Mouse (Mus musculus) regulatory T cell (primary cell): Measurements from ENCODE around the gene Ptgis.

Experiments
- in situ Hi-C: fragments of 300-600 bp; cut with MboI, MseI; formaldehyde crosslinking; loops from one replicate; pipeline ENCODE4 v1.15.1; 2025; ENCODE audit warnings: high pct_unique_total_duplicates

Ptgis gene

DNA sequence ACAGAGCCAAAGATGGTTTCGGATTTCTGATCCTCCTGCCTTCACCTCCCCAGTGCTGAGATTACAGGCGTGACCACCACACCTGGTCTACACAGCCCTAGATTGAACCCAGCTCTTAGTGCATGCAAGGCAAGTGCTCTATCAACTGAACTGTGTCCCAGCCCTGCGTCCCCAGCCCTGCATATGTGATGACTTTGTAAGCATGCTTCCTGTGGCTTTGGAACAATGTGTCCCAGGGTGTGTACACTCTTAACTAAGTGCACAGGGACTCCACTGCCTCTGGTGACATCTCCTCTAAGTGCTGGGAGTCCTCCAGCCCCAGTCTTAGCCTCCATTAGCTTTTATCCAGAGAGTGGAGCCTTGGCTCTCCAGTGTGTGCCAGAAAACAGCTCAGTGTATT, 47.0 kb downstream of the Ptgis start:
- in situ Hi-C loops, result no loop called here

DNA sequence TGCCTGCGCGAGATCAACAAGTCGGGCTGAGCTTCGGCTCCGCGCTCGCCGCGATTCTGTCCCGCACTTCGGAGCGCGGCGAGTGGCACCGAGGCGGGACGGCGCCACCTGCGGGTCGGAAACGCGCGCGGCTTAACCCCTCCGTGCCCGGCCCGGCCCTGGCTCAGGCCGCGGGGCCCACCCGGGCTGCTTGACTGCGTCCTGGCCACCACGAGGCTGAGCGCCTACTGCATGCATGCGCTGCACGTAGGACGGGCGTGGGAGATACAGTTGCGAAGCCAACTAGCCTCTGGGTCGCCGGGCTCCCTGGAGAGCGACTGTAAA, 50.4 kb downstream of the Ptgis start, which contains the start of gene Kcnb1:
Gene Kcnb1 (minus strand): TSS at position 80 of the 324 bp plus-strand sequence.
- in situ Hi-C loops, result no loop called here

DNA sequence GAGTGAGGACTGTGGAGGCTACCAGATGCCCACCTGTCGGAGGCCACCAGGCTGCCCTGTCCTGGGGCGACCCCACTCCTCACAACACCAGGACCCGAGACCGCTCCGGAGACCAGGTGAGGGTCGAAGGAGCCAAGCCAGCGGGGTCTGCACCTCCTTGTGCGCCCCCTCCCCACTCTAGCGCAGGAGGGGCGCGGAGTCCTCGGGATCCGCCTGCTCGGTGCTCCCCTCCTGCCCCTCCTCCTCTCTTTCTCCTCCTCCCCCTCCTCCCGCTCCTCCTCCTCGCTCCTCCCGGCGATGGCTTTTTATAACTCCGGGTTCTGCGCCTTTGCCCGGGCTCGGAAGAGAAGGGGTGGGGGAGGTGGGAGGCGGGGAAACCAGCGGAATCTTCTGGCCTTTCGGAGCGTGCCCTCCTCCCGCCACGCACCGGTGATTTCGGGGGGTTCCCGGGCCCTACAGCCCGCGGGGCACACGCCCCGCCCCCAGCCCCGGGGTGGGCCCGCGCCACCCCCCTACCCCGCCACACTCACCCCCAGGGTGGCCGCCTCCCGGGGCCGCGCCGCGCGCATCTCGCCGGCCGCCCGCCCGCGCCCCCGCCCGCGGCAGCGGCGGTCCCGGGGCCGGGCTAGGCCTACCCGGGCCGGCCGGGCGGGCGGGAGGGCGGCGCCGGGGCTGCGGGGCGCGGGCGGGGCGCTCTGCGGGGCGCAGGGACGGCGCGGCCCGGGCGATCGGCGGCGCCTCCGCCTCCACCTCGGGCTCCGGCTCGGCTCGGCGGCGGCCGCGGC, 50.9 kb downstream of the Ptgis start:
- in situ Hi-C loops, result no loop called here

DNA sequence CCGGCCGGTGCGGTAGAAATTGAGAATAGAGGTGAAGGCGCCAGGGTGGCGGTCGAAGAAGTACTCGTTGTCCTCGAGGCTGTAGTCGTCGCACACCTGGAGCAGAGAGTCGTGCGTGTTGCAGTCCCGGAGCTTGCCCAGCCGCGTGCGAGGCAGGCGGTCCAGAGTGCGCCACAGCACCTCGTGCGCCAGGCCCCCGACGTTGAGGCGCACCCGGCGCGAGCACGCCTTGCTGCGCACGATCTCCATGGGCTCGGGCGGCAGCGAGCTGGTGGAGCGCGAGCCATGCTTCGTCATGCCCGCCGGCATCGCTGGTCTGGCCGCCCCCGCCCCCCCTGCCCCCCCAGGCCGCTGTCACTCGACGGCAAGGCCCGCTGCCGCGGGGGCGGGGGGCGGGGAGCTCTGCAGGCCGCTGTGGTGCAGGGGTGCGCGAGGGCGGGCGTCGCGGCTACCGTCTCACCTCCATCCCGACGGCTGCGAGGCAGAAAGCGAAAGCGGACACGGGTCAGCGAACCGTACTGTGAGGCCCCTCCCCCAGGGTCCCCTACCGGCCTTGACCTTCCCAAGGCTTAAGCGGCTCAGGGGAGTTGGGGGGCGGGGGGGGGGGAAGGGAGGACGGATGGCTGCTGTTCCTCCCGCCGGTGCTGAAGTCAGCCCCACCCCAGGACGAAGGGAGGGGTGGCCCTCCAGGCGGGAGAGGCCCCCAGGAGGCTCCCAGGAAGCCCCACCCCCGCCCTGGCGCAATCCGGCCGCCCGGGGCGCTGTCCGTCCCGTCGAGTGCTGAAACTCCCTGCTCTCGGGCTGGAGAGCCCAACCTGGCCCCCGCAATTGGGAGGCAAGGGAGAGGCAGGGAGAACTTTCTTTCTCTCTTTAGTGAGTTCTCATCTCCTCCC, 51.8 kb downstream of the Ptgis start:
- in situ Hi-C loops, result no loop called here

DNA sequence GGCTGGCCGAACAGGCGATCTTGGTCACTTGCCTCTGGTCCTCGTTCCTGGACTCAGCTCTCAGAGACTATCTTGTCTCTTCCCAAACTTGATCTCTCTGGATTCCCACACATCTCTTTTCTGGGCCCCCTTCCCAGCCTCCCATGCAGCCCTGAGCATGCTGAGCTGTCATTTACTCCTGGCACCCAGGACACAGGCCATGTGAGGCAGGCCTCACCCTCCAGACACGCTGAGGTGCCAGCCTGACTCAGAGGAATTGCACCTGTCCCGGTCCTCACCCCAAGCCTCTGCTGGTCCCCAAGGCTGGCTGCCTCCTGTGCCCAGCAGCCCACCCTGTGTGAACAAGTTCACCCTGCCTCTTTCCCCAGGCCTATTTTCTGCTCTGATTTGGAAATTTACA, 53.3 kb downstream of the Ptgis start:
- in situ Hi-C loops, result no loop called here

DNA sequence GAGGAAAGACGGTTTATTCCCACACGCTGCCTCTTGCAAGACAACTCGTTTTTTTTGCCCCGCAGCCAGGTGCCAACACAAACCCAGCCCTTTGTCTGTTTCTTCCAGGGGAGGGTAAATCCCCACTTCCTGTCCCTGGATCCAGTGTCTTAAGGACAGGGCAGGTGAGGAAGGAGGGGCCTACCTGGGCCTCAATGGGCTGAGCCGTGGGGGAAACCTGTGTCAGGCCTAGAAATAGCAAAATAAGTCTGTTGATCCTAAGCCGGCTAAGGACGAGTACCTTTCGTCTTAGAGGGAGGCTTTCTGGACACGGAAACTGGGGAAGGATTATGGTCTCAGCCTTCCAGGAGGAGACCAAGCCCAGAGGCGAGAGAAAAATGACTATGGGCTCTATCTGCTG, 53.9 kb downstream of the Ptgis start:
- in situ Hi-C loops, result no loop called here

DNA sequence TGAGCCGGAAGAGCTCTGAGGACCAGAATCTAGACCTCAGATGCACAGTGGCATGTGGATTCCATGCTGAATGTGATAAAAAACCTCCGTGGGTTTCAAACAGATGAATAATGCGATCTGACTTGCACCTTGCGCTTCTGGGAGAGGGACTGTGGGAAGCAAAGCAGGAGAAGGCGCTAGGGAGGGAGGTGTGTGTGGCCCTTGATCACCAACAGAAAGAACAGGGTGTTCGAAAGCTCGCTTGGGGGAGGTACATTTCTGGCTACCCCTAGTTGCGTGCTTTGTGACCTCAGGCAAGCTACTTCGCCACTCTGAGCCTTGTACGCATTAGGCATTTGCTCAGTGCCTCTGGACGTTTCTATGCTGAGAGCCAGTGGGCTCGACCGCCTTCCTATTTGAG, 54.4 kb downstream of the Ptgis start:
- in situ Hi-C loops, result no loop called here

- in situ Hi-C loops, result no loop called here
Measured at GRCm38 (mm10) chr2:167185432-167185831, 55.0 kb downstream of the Ptgis start.

- in situ Hi-C loops, result no loop called here
Measured at GRCm38 (mm10) chr2:167181662-167182389, 58.6 kb downstream of the Ptgis start.

DNA sequence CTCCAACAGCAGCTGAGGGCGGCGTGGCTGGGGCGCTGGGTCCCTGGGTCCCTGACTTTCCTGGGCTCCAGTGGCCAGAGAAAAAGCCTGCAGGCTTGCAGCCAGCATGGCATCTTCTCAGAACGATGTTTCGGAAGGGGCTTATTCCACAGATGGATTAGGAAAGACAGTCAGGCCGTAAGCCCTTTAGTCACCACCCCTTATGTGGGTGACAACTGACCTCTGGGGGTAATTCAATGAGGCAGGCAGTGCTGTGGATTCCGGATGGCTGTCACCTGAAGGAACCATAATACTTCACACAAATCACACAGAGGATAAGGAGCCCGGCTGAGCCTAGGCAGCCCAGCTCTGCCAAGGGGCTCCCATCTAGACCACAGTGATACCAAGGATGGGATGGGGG, 59.3 kb downstream of the Ptgis start:
- in situ Hi-C loops, result no loop called here

- in situ Hi-C loops, result no loop called here
Measured at GRCm38 (mm10) chr2:167179301-167179700, 61.1 kb downstream of the Ptgis start.

DNA sequence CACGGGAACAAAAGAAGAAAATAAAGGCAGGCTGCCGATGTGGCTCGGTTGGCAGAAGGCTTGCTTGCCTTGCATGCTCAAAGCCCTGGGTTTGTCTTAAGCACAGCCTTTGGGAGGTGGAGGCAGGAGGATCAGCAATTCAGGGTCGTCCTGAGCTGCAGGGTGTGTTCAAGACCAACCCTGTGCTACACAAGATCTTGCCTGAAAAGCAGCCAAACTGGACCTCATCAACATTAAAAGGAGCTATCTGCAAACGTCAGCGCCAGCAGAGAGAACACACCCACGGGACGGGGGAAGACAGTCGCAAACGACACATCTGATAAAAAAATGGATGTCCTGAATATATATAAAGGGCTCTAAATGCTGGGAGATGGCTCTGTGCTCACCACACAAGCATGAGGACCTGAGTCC, 63.2 kb downstream of the Ptgis start:
- in situ Hi-C loops, result no loop called here

- in situ Hi-C loops, result no loop called here
Measured at GRCm38 (mm10) chr2:167175284-167175683, 65.1 kb downstream of the Ptgis start.

GRCm38 (mm10) chr2:167173051-167173875, 67.1 kb downstream of the Ptgis start:
- in situ Hi-C loops, result no loop called here

DNA sequence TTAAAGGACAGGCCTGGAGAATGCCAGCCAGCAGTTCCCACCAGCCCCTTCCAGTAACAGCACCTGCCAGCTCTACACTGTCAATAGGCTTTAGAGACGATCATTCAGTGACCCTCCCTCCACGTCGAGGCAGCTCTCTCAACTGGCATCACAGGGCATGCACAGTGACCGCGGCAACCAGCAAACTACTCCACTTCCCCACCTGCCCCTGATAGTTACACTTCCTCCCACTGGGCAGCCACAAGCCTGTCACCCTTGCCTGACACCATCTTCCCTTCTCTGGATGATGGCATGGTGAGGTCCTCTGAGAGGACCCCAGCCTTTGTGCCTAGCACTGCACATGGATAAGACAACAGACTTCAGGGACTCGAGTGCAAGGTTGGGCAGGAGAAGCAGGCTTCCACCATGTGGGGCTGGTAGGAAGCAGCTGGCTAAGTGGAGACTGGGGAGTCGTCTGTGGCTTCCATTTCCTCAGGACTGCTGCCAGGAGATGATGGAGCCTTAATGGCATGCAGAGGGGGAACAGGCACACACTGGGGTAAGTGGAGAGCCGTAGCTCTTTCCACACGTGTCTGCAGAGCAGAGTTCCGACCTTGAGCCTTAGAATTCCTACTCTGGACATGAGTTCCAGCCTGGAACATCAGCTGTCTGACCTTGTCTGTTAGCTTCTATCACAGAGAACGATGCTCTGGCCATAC, 72.7 kb downstream of the Ptgis start:
- in situ Hi-C loops, result no loop called here

GRCm38 (mm10) chr2:167163600-167163999, 76.8 kb downstream of the Ptgis start:
- in situ Hi-C loops, result no loop called here

- in situ Hi-C loops, result no loop called here
Measured at GRCm38 (mm10) chr2:167163134-167163533, 77.3 kb downstream of the Ptgis start.

GRCm38 (mm10) chr2:167162516-167163021, 77.8 kb downstream of the Ptgis start:
- in situ Hi-C loops, result no loop called here

- in situ Hi-C loops, result no loop called here
Measured at GRCm38 (mm10) chr2:167159721-167160120, 80.7 kb downstream of the Ptgis start.

DNA sequence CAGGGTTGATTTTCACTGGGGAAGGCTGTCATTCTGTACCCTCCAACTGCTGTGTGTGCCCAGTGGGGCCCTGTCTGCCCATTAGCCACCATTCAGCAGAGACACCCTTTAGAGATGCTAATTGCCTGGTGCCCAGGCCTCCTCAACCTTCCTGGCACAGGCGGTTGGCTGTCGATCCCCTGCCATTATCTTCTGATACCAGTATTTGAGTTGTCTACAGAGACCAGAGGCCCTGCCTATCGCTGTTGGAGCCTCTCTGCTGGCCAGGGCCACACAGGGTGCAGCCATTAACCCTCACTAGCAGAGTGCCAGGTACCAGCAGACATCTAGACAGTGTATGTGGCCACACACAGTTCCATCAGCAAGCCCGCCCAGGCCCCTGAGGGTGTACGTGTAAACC, 81.6 kb downstream of the Ptgis start:
- in situ Hi-C loops, result no loop called here
